Mouse (Mus musculus): Measurements from ENCODE around the gene Mapk13. TPM values are rescaled to one million over a fixed set of nuclear protein-coding genes. Genes with fewer than 3 reads are reported as not detected.
"Not testable (repeated sequence)": the region's sequence is repeated elsewhere in the genome, so short reads cannot be mapped to it uniquely, and the experiment has no call there.

The Mapk13 gene
- 53.7 and 61.0 TPM in 2 replicates for polyA plus RNA-seq (2014; fragmentation: Nextera tagmentation; extraction: Ambion mirVana)

GRCm38 (mm10) chr17:28769121-28769874 is at the start of gene Mapk13:
TSS of gene Mapk13 (plus strand) at chr17:28769297.
- no peak for TF ChIP-seq CTCF (IDR thresholded peaks at IDR 0.05; ENCODE audit: low read depth)
- H3K36me3 ChIP-seq (ENCODE audit: insufficient read depth): no peaks in the 10 kb centered on the region
- H3K27ac ChIP-seq (ENCODE audit: low read depth): peak within 1 kb of the TSS; percentile 21
- peaks cover 14% of the 10 kb centered on the region for H3K27me3 ChIP-seq (ENCODE audit: insufficient read depth, low read length)
- no peaks in the 10 kb centered on the region for H3K9me3 ChIP-seq (ENCODE audit: low read depth, low read length)
- under 1% methylated on average over 57 of the region's 58 CpGs for WGBS
- peak within 1 kb of the TSS; percentile 57 for H3K9ac ChIP-seq
- no peaks in the 10 kb centered on the region for H3K4me1 ChIP-seq (ENCODE audit: insufficient read depth)
- H3K4me2 ChIP-seq: peak within 1 kb of the TSS; percentile 68
- peak within 1 kb of the TSS; percentile 54 for H3K4me3 ChIP-seq (ENCODE audit: low read depth, low read length)
- peak; percentile 61; the same call in 1 of the 2 replicates for ATAC-seq (ENCODE audit: insufficient read depth)
- peak; percentile 70 for DNase-seq

DNA sequence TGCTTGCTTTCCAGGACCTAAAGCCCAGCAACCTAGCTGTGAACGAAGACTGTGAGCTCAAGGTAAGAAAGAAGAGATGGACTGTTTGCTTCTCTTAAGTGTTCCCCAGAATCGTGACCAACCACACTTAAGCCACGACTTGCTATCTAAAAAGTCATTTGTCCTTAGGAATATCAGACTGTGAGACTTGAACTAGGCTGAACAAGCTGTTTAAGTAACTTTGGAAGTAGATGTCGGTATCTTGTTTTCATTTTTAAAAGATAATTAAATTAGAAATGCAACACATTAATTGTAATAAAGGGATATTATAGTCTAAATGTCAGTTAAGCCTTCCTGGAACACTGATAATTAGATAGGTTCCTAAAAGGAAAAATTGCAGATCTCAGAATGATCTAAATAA is 43.3 kb upstream of the Mapk13 start, which contains the start of gene AC170998.1:
Gene AC170998.1 (plus strand): TSS at position 301 of the 400 bp plus-strand sequence.
- H3K9ac ChIP-seq: no peak within 1 kb of the TSS
- ATAC-seq (ENCODE audit: insufficient read depth) (no peak), DNase-seq (no peak)
- no peak for TF ChIP-seq CTCF (IDR thresholded peaks at IDR 0.05; ENCODE audit: low read depth)
- 77% methylated on average over 4 of the region's 4 CpGs for WGBS
- no peaks in the 10 kb centered on the region for H3K27me3 ChIP-seq (ENCODE audit: insufficient read depth, low read length)
- peaks cover 81% of the 10 kb centered on the region for H3K36me3 ChIP-seq (ENCODE audit: insufficient read depth)
- H3K9me3 ChIP-seq (ENCODE audit: low read depth, low read length): no peaks in the 10 kb centered on the region
- no peak within 1 kb of the TSS for H3K27ac ChIP-seq (ENCODE audit: low read depth)
- H3K4me1 ChIP-seq (ENCODE audit: insufficient read depth): peaks cover 6% of the 10 kb centered on the region; the same call in 1 of the 2 replicates
- no peak within 1 kb of the TSS for H3K4me3 ChIP-seq (ENCODE audit: low read depth, low read length)
- no peak within 1 kb of the TSS for H3K4me2 ChIP-seq

- not testable (repeated sequence) for DNase-seq; H3K9ac ChIP-seq; H3K4me3 ChIP-seq (ENCODE audit: low read depth, low read length); H3K27ac ChIP-seq (ENCODE audit: low read depth); H3K4me2 ChIP-seq; H3K27me3 ChIP-seq (ENCODE audit: insufficient read depth, low read length); ATAC-seq (ENCODE audit: insufficient read depth); H3K9me3 ChIP-seq (ENCODE audit: low read depth, low read length); H3K4me1 ChIP-seq (ENCODE audit: insufficient read depth)
- H3K36me3 ChIP-seq (ENCODE audit: insufficient read depth): peaks cover 86% of the 10 kb centered on the region
- 87% methylated on average over 11 of the region's 11 CpGs for WGBS
Observed at GRCm38 (mm10) chr17:28727511-28727910, 41.6 kb upstream of the Mapk13 start.

GRCm38 (mm10) chr17:28735317-28736105 is 33.6 kb upstream of the Mapk13 start:
- ATAC-seq (ENCODE audit: insufficient read depth) (no peak), DNase-seq (no peak)
- no peaks in the 10 kb centered on the region for H3K27me3 ChIP-seq (ENCODE audit: insufficient read depth, low read length)
- TF ChIP-seq CTCF (IDR thresholded peaks at IDR 0.05; ENCODE audit: low read depth): no peak
- H3K9ac ChIP-seq: no peak overlapping the region
- H3K9me3 ChIP-seq (ENCODE audit: low read depth, low read length): no peaks in the 10 kb centered on the region
- no peaks in the 10 kb centered on the region for H3K4me1 ChIP-seq (ENCODE audit: insufficient read depth)
- no peak overlapping the region for H3K27ac ChIP-seq (ENCODE audit: low read depth)
- H3K4me3 ChIP-seq (ENCODE audit: low read depth, low read length): no peak overlapping the region
- WGBS: 78% methylated on average over 6 of the region's 6 CpGs
- H3K4me2 ChIP-seq: no peak overlapping the region
- peaks cover 77% of the 10 kb centered on the region for H3K36me3 ChIP-seq (ENCODE audit: insufficient read depth)

GRCm38 (mm10) chr17:28736486-28736885 is 32.6 kb upstream of the Mapk13 start:
- H3K4me1 ChIP-seq (ENCODE audit: insufficient read depth): no peaks in the 10 kb centered on the region
- TF ChIP-seq CTCF (IDR thresholded peaks at IDR 0.05; ENCODE audit: low read depth): no peak
- no peak overlapping the region for H3K9ac ChIP-seq
- ATAC-seq (ENCODE audit: insufficient read depth) (no peak), DNase-seq (no peak)
- peaks cover 77% of the 10 kb centered on the region for H3K36me3 ChIP-seq (ENCODE audit: insufficient read depth)
- WGBS: 73% methylated on average over 4 of the region's 4 CpGs
- no peaks in the 10 kb centered on the region for H3K27me3 ChIP-seq (ENCODE audit: insufficient read depth, low read length)
- H3K4me3 ChIP-seq (ENCODE audit: low read depth, low read length): no peak overlapping the region
- H3K27ac ChIP-seq (ENCODE audit: low read depth): no peak overlapping the region
- no peak overlapping the region for H3K4me2 ChIP-seq
- H3K9me3 ChIP-seq (ENCODE audit: low read depth, low read length): no peaks in the 10 kb centered on the region

- 79% methylated on average over 4 of the region's 4 CpGs for WGBS
- Histone ChIP-seq H3K4me1 (ENCODE audit: insufficient read depth) (no peaks in the 10 kb centered on the region), H3K4me3 (ENCODE audit: low read depth, low read length) (no peak overlapping the region), H3K9ac (no peak overlapping the region; the same call in 1 of the 2 replicates), H3K27ac (ENCODE audit: low read depth) (no peak overlapping the region), H3K36me3 (ENCODE audit: insufficient read depth) (peaks cover 80% of the 10 kb centered on the region), H3K27me3 (ENCODE audit: insufficient read depth, low read length) (no peaks in the 10 kb centered on the region), H3K4me2 (no peak overlapping the region), H3K9me3 (ENCODE audit: low read depth, low read length) (no peaks in the 10 kb centered on the region)
- ATAC-seq (ENCODE audit: insufficient read depth) (no peak), DNase-seq (no peak)
- TF ChIP-seq CTCF (IDR thresholded peaks at IDR 0.05; ENCODE audit: low read depth): no peak
Observed at GRCm38 (mm10) chr17:28737973-28738372, 31.1 kb upstream of the Mapk13 start.

DNA sequence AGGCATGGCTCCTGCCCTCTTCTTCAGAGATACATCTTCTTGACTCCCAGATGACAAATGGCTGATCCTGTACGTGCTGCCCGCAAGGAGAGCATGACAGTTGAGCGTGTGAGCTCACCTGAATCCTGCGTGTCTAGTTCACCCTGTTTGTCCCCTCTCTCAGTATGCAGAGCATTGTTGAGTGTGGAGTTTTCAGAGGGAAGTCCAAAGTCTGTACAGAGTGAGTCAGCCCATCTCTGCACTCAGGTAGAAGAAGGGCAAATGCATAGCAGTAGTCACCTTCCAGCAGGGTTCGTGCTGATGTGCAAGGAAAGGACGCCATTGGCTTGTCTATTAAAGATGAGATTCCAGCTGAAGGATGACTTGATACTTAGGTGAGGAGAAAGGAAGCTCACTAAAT is 29.9 kb upstream of the Mapk13 start:
- Histone ChIP-seq H3K9ac (no peak overlapping the region), H3K27me3 (ENCODE audit: insufficient read depth, low read length) (no peaks in the 10 kb centered on the region), H3K36me3 (ENCODE audit: insufficient read depth) (peaks cover 84% of the 10 kb centered on the region), H3K4me1 (ENCODE audit: insufficient read depth) (no peaks in the 10 kb centered on the region), H3K4me2 (no peak overlapping the region), H3K9me3 (ENCODE audit: low read depth, low read length) (no peaks in the 10 kb centered on the region), H3K27ac (ENCODE audit: low read depth) (no peak overlapping the region), H3K4me3 (ENCODE audit: low read depth, low read length) (no peak overlapping the region)
- 89% methylated on average over 6 of the region's 6 CpGs for WGBS
- TF ChIP-seq CTCF (IDR thresholded peaks at IDR 0.05; ENCODE audit: low read depth): no peak
- no peak for DNase-seq
- ATAC-seq (ENCODE audit: insufficient read depth): no peak
